Mouse (Mus musculus) heart, adult 18-20 months (tissue): Measurements from ENCODE around the gene Pnpla5. TPM values are rescaled to one million over a fixed set of nuclear protein-coding genes. Genes with fewer than 3 reads are reported as not detected.

Experiments used
- DNase-seq, 2 experiments: peaks; one replicate each; pipeline ENCODE4 v3.0.0; 2021 to 2022; ENCODE audit warnings: mixed read lengths in 1 of 2
- microRNA-seq, 2 experiments: library from miRNA; unstranded; fragments of <30 nt; microRNA quantifications; one replicate each; pipeline ENCODE4 v1.2.0; 2022
- total RNA-seq, 2 experiments: library from RNA; stranded (reverse); gene quantifications; 2 replicates each; pipeline ENCODE4 v1.2.3; 2021

Gene Pnpla5
- total RNA-seq, 2 experiments from 2014 or later = not detected

GRCm38 (mm10) chr15:84065701-84066100, 57.3 kb downstream of the Pnpla5 start:
- no peak for DNase-seq

- no peak for DNase-seq
These were observed 57.8 kb downstream of the Pnpla5 start, which contains the start of gene Efcab6 for GRCm38 (mm10) chr15:84065140-84065539. Efcab6 (minus strand) TSS chr15:84065379.

Small RNA genes lying within 50 kb of the gene (microRNA-seq; reads per million reads assigned to microRNA genes)
- 0 reads per million in 2 experiments for gene Mir6392

Other genes starting within 250 kb of the Pnpla5 start
- gene Efcab6, start 57.8 kb downstream of the Pnpla5 start, total RNA-seq = under 1 TPM in 1 of 2 experiments, not detected in 1; 0.08 TPM
- under 1 TPM in 1 of 2 experiments, not detected in 1; 0.10 TPM for gene Sult4a1, start 17.4 kb downstream of the Pnpla5 start, total RNA-seq
- 1 to 10 TPM; 2.6 to 8.8 TPM for gene Pnpla3, start 44.7 kb upstream of the Pnpla5 start, total RNA-seq
- gene Samm50, start 69.1 kb upstream of the Pnpla5 start, total RNA-seq = 100 to 1,000 TPM; 299 to 313 TPM
- gene Parvb, start 108.9 kb upstream of the Pnpla5 start, total RNA-seq = 100 to 1,000 TPM in 1 of 2 experiments, 10 to 100 TPM in 1; 89.9 to 103 TPM
- gene Parvg, start 200.9 kb upstream of the Pnpla5 start, total RNA-seq = 1 to 10 TPM; 2.0 to 3.1 TPM